Mouse (Mus musculus): ENCODE results near the gene Rnase2b. TPM values are rescaled to one million over a fixed set of nuclear protein-coding genes. Genes with fewer than 3 reads are reported as not detected.
"Not testable (repeated sequence)": the region's sequence is repeated elsewhere in the genome, so short reads cannot be mapped to it uniquely, and the experiment has no call there.

Gene Rnase2b
- polyA plus RNA-seq, 1 experiment from 2014 or later = not detected

GRCm38 (mm10) chr14:51156736-51157068 is 5.4 kb upstream of the Rnase2b start:
- peaks cover 38% of the 10 kb centered on the region for H3K4me1 ChIP-seq
- H3K27me3 ChIP-seq (replicated peaks) = no peaks in the 10 kb centered on the region
- H3K9ac ChIP-seq = no peak overlapping the region
- no peaks in the 10 kb centered on the region for H3K9me3 ChIP-seq (replicated peaks)
- no peak overlapping the region for H3K4me3 ChIP-seq
- no peak overlapping the region for H3K4me2 ChIP-seq
- 66% methylated on average over 4 of the region's 4 CpGs for WGBS (ENCODE audit: insufficient replicate concordance)
- ATAC-seq = no peak
- H3K27ac ChIP-seq = no peak overlapping the region
- H3K36me3 ChIP-seq = no peaks in the 10 kb centered on the region

- WGBS (ENCODE audit: insufficient replicate concordance) = 74% methylated on average over 1 of the region's 1 CpGs
- H3K9me3 ChIP-seq (replicated peaks) = no peaks in the 10 kb centered on the region
- ATAC-seq = no peak
These were observed 5.0 kb upstream of the Rnase2b start for GRCm38 (mm10) chr14:51157072-51157471.

DNA sequence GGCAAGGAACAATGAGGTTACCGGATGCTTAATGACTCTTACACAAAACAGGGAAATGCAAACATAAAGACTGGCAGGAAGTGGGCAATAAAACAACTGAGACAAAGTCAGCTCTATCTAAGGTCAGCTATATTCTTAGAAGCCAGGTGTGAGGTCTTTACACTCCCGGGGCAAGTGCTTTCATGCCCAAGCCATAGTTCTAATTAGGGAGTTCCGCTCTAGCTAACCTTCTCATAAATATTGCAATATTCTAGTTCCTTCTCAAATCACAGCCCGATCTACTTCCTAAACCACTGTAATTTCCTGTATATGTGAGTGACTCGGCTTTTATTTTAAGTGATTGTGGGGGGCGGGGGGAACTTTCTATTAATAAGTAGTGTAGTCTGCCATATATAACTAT is 1.3 kb downstream of the Rnase2b start:
- not testable (repeated sequence) for H3K4me2 ChIP-seq; H3K27ac ChIP-seq; H3K9me3 ChIP-seq (replicated peaks); H3K27me3 ChIP-seq (replicated peaks); ATAC-seq; H3K36me3 ChIP-seq; H3K9ac ChIP-seq; H3K4me3 ChIP-seq
- WGBS (ENCODE audit: insufficient replicate concordance) = 75% methylated on average over 6 of the region's 6 CpGs
- peaks cover 12% of the 10 kb centered on the region for H3K4me1 ChIP-seq

More at GRCm38 (mm10) chr14:51157072-51157471, 5.0 kb upstream of the Rnase2b start:
- Histone ChIP-seq H3K9ac (no peak overlapping the region), H3K4me2 (no peak overlapping the region), H3K27me3 (replicated peaks) (no peaks in the 10 kb centered on the region), H3K4me3 (no peak overlapping the region), H3K36me3 (no peaks in the 10 kb centered on the region), H3K27ac (no peak overlapping the region), H3K4me1 (peaks cover 34% of the 10 kb centered on the region)

GRCm38 (mm10) chr14:51165435-51165834 is 3.4 kb downstream of the Rnase2b start:
- peak; percentile 49; the same call in 1 of the 2 replicates for ATAC-seq
- Histone ChIP-seq H3K4me2 (no peak overlapping the region), H3K27ac (no peak overlapping the region), H3K9me3 (replicated peaks) (no peaks in the 10 kb centered on the region), H3K4me1 (peaks cover 6% of the 10 kb centered on the region), H3K9ac (no peak overlapping the region), H3K4me3 (no peak overlapping the region), H3K36me3 (no peaks in the 10 kb centered on the region), H3K27me3 (replicated peaks) (no peaks in the 10 kb centered on the region)
- 73% methylated on average over 1 of the region's 1 CpGs for WGBS (ENCODE audit: insufficient replicate concordance)

DNA sequence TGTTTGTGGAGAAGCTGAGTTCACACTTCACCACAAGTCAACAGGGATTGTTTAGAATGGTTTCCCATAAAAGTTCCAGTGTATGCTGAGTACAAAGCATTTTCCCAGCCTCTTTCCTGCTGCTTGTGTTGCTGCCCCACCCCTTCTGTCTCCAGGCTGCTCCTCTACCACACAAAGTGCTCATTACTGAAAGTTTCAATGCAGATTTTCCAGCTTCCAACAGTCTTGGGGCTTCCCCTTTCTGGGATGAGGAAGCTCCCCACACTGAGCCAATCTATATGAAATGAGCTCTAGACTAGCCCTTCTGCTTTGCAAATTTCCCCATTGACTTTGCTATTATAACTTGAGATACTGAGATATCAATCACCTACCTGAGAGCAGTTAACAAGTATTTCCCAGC is 4.0 kb downstream of the Rnase2b start:
- Histone ChIP-seq H3K4me2 (no peak overlapping the region), H3K9me3 (replicated peaks) (no peaks in the 10 kb centered on the region), H3K27me3 (replicated peaks) (no peaks in the 10 kb centered on the region), H3K9ac (no peak overlapping the region), H3K4me1 (peaks cover 6% of the 10 kb centered on the region), H3K36me3 (no peaks in the 10 kb centered on the region), H3K27ac (no peak overlapping the region), H3K4me3 (no peak overlapping the region)
- ATAC-seq = no peak

GRCm38 (mm10) chr14:51172095-51172865 is 10.2 kb downstream of the Rnase2b start:
- H3K27me3 ChIP-seq (replicated peaks); H3K27ac ChIP-seq; H3K4me3 ChIP-seq; H3K36me3 ChIP-seq; ATAC-seq; H3K4me1 ChIP-seq; H3K9me3 ChIP-seq (replicated peaks); H3K9ac ChIP-seq: not testable (repeated sequence)
- 0 out of 2 replicates have a peak overlapping the region, but pooled peaks have one; percentile 12 for H3K4me2 ChIP-seq
- WGBS (ENCODE audit: insufficient replicate concordance) = 30% methylated on average over 9 of the region's 9 CpGs

DNA sequence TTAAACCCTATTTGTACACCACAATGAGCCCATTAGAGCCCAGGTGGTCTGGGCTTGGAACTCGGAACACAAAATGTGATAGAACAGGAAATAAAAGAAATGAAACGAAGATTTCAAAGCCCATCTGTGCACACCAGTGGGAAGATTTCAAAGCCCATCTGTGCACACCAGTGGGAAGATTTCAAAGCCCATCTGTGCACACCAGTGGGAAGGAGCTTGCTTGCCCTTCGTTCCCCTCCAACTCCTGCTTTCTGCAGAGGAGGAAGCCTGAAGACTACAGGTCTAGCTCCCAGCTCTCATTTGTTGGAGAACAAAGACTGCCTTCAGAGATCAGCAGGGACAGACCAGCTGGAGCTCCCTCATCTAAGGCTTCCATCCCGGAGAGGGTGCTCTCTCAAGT is 10.9 kb downstream of the Rnase2b start:
- WGBS (ENCODE audit: insufficient replicate concordance) = 44% methylated on average over 4 of the region's 4 CpGs

GRCm38 (mm10) chr14:51173843-51174242 is 11.8 kb downstream of the Rnase2b start:
- no peak overlapping the region for H3K4me2 ChIP-seq
- ATAC-seq = no peak
- no peaks in the 10 kb centered on the region for H3K36me3 ChIP-seq
- no peak overlapping the region for H3K27ac ChIP-seq
- no peak overlapping the region for H3K9ac ChIP-seq
- WGBS (ENCODE audit: insufficient replicate concordance) = 72% methylated on average over 4 of the region's 4 CpGs
- 0 out of 2 replicates have a peak, but pooled peaks cover 3% of the 10 kb centered on the region for H3K4me1 ChIP-seq
- H3K27me3 ChIP-seq (replicated peaks) = no peaks in the 10 kb centered on the region
- H3K4me3 ChIP-seq = no peak overlapping the region
- H3K9me3 ChIP-seq (replicated peaks) = no peaks in the 10 kb centered on the region

More for the DNA sequence above, 10.9 kb downstream of the Rnase2b start:
- not testable (repeated sequence) for H3K27me3 ChIP-seq (replicated peaks); H3K9me3 ChIP-seq (replicated peaks); H3K36me3 ChIP-seq; H3K27ac ChIP-seq; H3K4me3 ChIP-seq; H3K9ac ChIP-seq; H3K4me1 ChIP-seq
- ATAC-seq = 0 out of 2 replicates have a peak, but pooled peaks have one; percentile 24
- H3K4me2 ChIP-seq = 0 out of 2 replicates have a peak overlapping the region, but pooled peaks have one; percentile 12

- 51% methylated on average over 2 of the region's 2 CpGs for WGBS (ENCODE audit: insufficient replicate concordance)
- not testable (repeated sequence) for H3K27ac ChIP-seq
These were observed 19.0 kb downstream of the Rnase2b start for GRCm38 (mm10) chr14:51181051-51181450.

GRCm38 (mm10) chr14:51195681-51196080 is 33.6 kb downstream of the Rnase2b start:
- H3K36me3 ChIP-seq = no peaks in the 10 kb centered on the region
- no peaks in the 10 kb centered on the region for H3K27me3 ChIP-seq (replicated peaks)
- H3K4me3 ChIP-seq = no peak overlapping the region
- H3K9ac ChIP-seq = no peak overlapping the region
- no peak overlapping the region for H3K27ac ChIP-seq
- WGBS (ENCODE audit: insufficient replicate concordance) = 84% methylated on average over 4 of the region's 4 CpGs
- H3K9me3 ChIP-seq (replicated peaks) = no peaks in the 10 kb centered on the region
- H3K4me2 ChIP-seq = no peak overlapping the region
- H3K4me1 ChIP-seq = no peaks in the 10 kb centered on the region
- no peak for ATAC-seq

More at GRCm38 (mm10) chr14:51181051-51181450, 19.0 kb downstream of the Rnase2b start:
- H3K27me3 ChIP-seq (replicated peaks); H3K4me1 ChIP-seq; H3K9me3 ChIP-seq (replicated peaks); H3K4me3 ChIP-seq; H3K9ac ChIP-seq; H3K36me3 ChIP-seq; ATAC-seq; H3K4me2 ChIP-seq: not testable (repeated sequence)

GRCm38 (mm10) chr14:51199098-51200023 is 37.3 kb downstream of the Rnase2b start, which contains the start of gene Ang2:
Ang2 (minus strand) TSS chr14:51199148.
- no peak within 1 kb of the TSS for H3K4me2 ChIP-seq
- H3K9ac ChIP-seq = no peak within 1 kb of the TSS
- H3K9me3 ChIP-seq (replicated peaks) = no peaks in the 10 kb centered on the region
- ATAC-seq = no peak
- H3K36me3 ChIP-seq = no peaks in the 10 kb centered on the region
- WGBS (ENCODE audit: insufficient replicate concordance) = 55% methylated on average over 5 of the region's 5 CpGs
- no peak within 1 kb of the TSS for H3K4me3 ChIP-seq
- H3K4me1 ChIP-seq = no peaks in the 10 kb centered on the region
- H3K27ac ChIP-seq = no peak within 1 kb of the TSS
- H3K27me3 ChIP-seq (replicated peaks) = no peaks in the 10 kb centered on the region

DNA sequence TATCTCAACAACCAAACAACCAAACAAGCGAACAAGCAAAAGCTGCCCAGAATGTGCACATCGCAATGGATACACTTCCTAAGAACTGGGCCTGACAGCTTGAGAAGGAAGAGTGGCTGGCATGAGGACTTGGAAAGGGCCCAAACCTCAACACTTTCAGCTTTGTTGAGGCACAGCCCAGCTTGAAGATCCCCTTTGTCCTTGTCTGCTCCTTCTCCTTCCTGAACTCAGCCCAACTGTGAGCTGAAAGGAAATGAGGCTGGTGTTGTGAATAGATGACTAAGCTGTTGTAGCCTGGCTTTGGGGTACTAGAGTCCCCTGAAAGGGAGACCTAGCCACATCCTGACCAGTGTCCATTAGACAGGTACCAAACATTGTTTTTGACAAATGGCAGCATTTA is 38.0 kb downstream of the Rnase2b start:
- Histone ChIP-seq H3K36me3 (no peaks in the 10 kb centered on the region), H3K27me3 (replicated peaks) (no peaks in the 10 kb centered on the region), H3K4me2 (no peak overlapping the region), H3K4me3 (no peak overlapping the region), H3K4me1 (no peaks in the 10 kb centered on the region), H3K9me3 (replicated peaks) (no peaks in the 10 kb centered on the region), H3K9ac (no peak overlapping the region), H3K27ac (no peak overlapping the region)
- 59% methylated on average over 2 of the region's 2 CpGs for WGBS (ENCODE audit: insufficient replicate concordance)
- ATAC-seq = no peak

All from liver, embryonic 12.5 days (tissue).